Mouse (Mus musculus) embryonic facial prominence, embryonic 15.5 days (tissue): ENCODE measurements around the gene Sult6b2. TPM values are rescaled to one million over a fixed set of nuclear protein-coding genes. Genes with fewer than 3 reads are reported as not detected.

Experiments used
- ATAC-seq: fragments of 200-750 bp; cut with Nextera tagmentation; 2 replicates; pipeline ENCODE4 v1.8.0; 2017; ENCODE audit warnings: low read depth, moderate TSS enrichment; ENCODE audit not compliant: insufficient number of reproducible peaks, low FRiP score, low TSS enrichment
- H3K27ac ChIP-seq: fragments of 300-500 bp; sonication (generic); replicated peaks from 2 replicates; pipeline ENCODE4 v1.5.1; 2015; ENCODE audit warnings: mild to moderate bottlenecking, inconsistent platforms
- H3K27me3 ChIP-seq: fragments of 300-500 bp; sonication (generic); 2 replicates; pipeline ENCODE4 v1.6.1; 2015; ENCODE audit warnings: inconsistent platforms
- H3K36me3 ChIP-seq: fragments of 300-500 bp; sonication (generic); 2 replicates; pipeline ENCODE4 v1.6.1; 2015; ENCODE audit warnings: mild to moderate bottlenecking, inconsistent platforms
- H3K4me1 ChIP-seq: fragments of 300-500 bp; sonication (generic); 2 replicates; pipeline ENCODE4 v1.6.1; 2015; ENCODE audit warnings: inconsistent platforms
- H3K4me2 ChIP-seq: fragments of 300-500 bp; sonication (generic); replicated peaks from 2 replicates; pipeline ENCODE4 v1.6.1; 2015; ENCODE audit warnings: mild to moderate bottlenecking, inconsistent platforms
- H3K4me3 ChIP-seq: fragments of 300-500 bp; sonication (generic); replicated peaks from 2 replicates; pipeline ENCODE4 v1.5.1; 2015; ENCODE audit warnings: mild to moderate bottlenecking, inconsistent platforms
- H3K9ac ChIP-seq: fragments of 300-500 bp; sonication (generic); 2 replicates; pipeline ENCODE4 v1.6.1; 2015; ENCODE audit warnings: inconsistent platforms
- H3K9me3 ChIP-seq: fragments of 300-500 bp; sonication (generic); replicated peaks from 2 replicates; pipeline ENCODE4 v1.6.1; 2016; ENCODE audit warnings: inconsistent platforms
- WGBS: fragments of 180-500 bp; shearing (Covaris S2); methylation state at CpG from one replicate; pipeline ENCODE4 v1.1.7; 2015; 5-methylcytosine and 5-hydroxymethylcytosine counted together
- polyA plus RNA-seq: library from polyadenylated mRNA; unstranded; fragments of >200 nt; fragmentation: Nextera tagmentation; extraction: Ambion mirVana; gene quantifications from 2 replicates; pipeline ENCODE4 v1.2.1, GENCODE M21; 2015

The Sult6b2 gene
- polyA plus RNA-seq, 1 experiment from 2014 or later = not detected

- Histone ChIP-seq H3K4me3 (no peak overlapping the region), H3K4me1 (no peaks in the 10 kb centered on the region), H3K27me3 (no peaks in the 10 kb centered on the region), H3K36me3 (no peaks in the 10 kb centered on the region), H3K4me2 (no peak overlapping the region), H3K9ac (no peak overlapping the region), H3K9me3 (no peaks in the 10 kb centered on the region), H3K27ac (no peak overlapping the region)
- WGBS = 74% methylated on average over 4 of the region's 4 CpGs
- no peak for ATAC-seq
These were observed 30.6 kb upstream of the Sult6b2 start for GRCm38 (mm10) chr6:142834911-142835310.

- Histone ChIP-seq H3K4me3 (no peak overlapping the region), H3K27ac (no peak overlapping the region), H3K36me3 (no peaks in the 10 kb centered on the region), H3K9me3 (no peaks in the 10 kb centered on the region), H3K9ac (no peak overlapping the region), H3K4me1 (no peaks in the 10 kb centered on the region), H3K4me2 (no peak overlapping the region), H3K27me3 (no peaks in the 10 kb centered on the region)
- 82% methylated on average over 3 of the region's 3 CpGs for WGBS
- no peak for ATAC-seq
These were observed 27.4 kb upstream of the Sult6b2 start for GRCm38 (mm10) chr6:142831706-142832105.

- Histone ChIP-seq H3K27me3 (no peaks in the 10 kb centered on the region), H3K4me3 (no peak overlapping the region), H3K27ac (no peak overlapping the region), H3K9ac (no peak overlapping the region), H3K36me3 (no peaks in the 10 kb centered on the region), H3K9me3 (no peaks in the 10 kb centered on the region), H3K4me2 (no peak overlapping the region), H3K4me1 (no peaks in the 10 kb centered on the region)
- ATAC-seq = no peak
- WGBS = 38% methylated on average over 8 of the region's 8 CpGs
These were observed 26.9 kb upstream of the Sult6b2 start for GRCm38 (mm10) chr6:142831243-142831642.

GRCm38 (mm10) chr6:142830221-142830620 is 25.9 kb upstream of the Sult6b2 start:
- Histone ChIP-seq H3K4me1 (no peaks in the 10 kb centered on the region), H3K9me3 (no peaks in the 10 kb centered on the region)
- 97% methylated on average over 3 of the region's 3 CpGs for WGBS

GRCm38 (mm10) chr6:142825449-142825848 is 21.1 kb upstream of the Sult6b2 start:
- 73% methylated on average over 5 of the region's 5 CpGs for WGBS
- Histone ChIP-seq H3K36me3 (no peaks in the 10 kb centered on the region), H3K4me1 (no peaks in the 10 kb centered on the region), H3K4me3 (no peak overlapping the region), H3K4me2 (no peak overlapping the region), H3K27ac (no peak overlapping the region), H3K9me3 (no peaks in the 10 kb centered on the region), H3K9ac (no peak overlapping the region), H3K27me3 (no peaks in the 10 kb centered on the region)
- no peak for ATAC-seq

More at GRCm38 (mm10) chr6:142830221-142830620, 25.9 kb upstream of the Sult6b2 start:
- no peak overlapping the region for H3K27ac ChIP-seq
- no peaks in the 10 kb centered on the region for H3K36me3 ChIP-seq
- no peak overlapping the region for H3K4me3 ChIP-seq
- no peak overlapping the region for H3K4me2 ChIP-seq
- H3K9ac ChIP-seq = no peak overlapping the region
- no peak for ATAC-seq
- H3K27me3 ChIP-seq = no peaks in the 10 kb centered on the region

- WGBS = 85% methylated on average over 5 of the region's 5 CpGs
These were observed 18.9 kb upstream of the Sult6b2 start for GRCm38 (mm10) chr6:142823008-142823787.

GRCm38 (mm10) chr6:142818306-142818705 is 14.0 kb upstream of the Sult6b2 start:
- H3K9me3 ChIP-seq = no peaks in the 10 kb centered on the region
- H3K27me3 ChIP-seq = no peaks in the 10 kb centered on the region
- H3K27ac ChIP-seq = no peak overlapping the region
- H3K4me1 ChIP-seq = no peaks in the 10 kb centered on the region; the same call in 1 of the 2 replicates
- no peak overlapping the region for H3K9ac ChIP-seq
- no peaks in the 10 kb centered on the region for H3K36me3 ChIP-seq
- H3K4me3 ChIP-seq = no peak overlapping the region
- no peak overlapping the region for H3K4me2 ChIP-seq
- 93% methylated on average over 10 of the region's 10 CpGs for WGBS
- ATAC-seq = no peak

More at GRCm38 (mm10) chr6:142823008-142823787, 18.9 kb upstream of the Sult6b2 start:
- H3K27me3 ChIP-seq = no peaks in the 10 kb centered on the region
- H3K4me3 ChIP-seq = no peak overlapping the region
- no peaks in the 10 kb centered on the region for H3K9me3 ChIP-seq
- no peaks in the 10 kb centered on the region for H3K36me3 ChIP-seq
- H3K9ac ChIP-seq = no peak overlapping the region
- ATAC-seq = no peak
- H3K27ac ChIP-seq = no peak overlapping the region
- H3K4me1 ChIP-seq = no peaks in the 10 kb centered on the region
- H3K4me2 ChIP-seq = no peak overlapping the region

- 67% methylated on average over 3 of the region's 3 CpGs for WGBS
- Histone ChIP-seq H3K4me2 (no peak overlapping the region), H3K36me3 (no peaks in the 10 kb centered on the region), H3K27me3 (no peaks in the 10 kb centered on the region), H3K9ac (no peak overlapping the region), H3K4me1 (no peaks in the 10 kb centered on the region; the same call in 1 of the 2 replicates), H3K9me3 (no peaks in the 10 kb centered on the region), H3K4me3 (no peak overlapping the region), H3K27ac (no peak overlapping the region)
- ATAC-seq = no peak
These were observed 11.2 kb upstream of the Sult6b2 start for GRCm38 (mm10) chr6:142815513-142815912.

GRCm38 (mm10) chr6:142814495-142814921 is 10.2 kb upstream of the Sult6b2 start:
- peak overlapping the region; percentile 56 for H3K4me2 ChIP-seq
- no peak overlapping the region for H3K9ac ChIP-seq
- WGBS = 3% methylated on average over 15 of the region's 15 CpGs
- H3K4me3 ChIP-seq = peak overlapping the region; percentile 43
- H3K27me3 ChIP-seq = no peaks in the 10 kb centered on the region
- H3K4me1 ChIP-seq = no peaks in the 10 kb centered on the region; the same call in 1 of the 2 replicates
- peak; percentile 59; the same call in 1 of the 2 replicates for ATAC-seq
- H3K36me3 ChIP-seq = no peaks in the 10 kb centered on the region
- H3K27ac ChIP-seq = no peak overlapping the region
- no peaks in the 10 kb centered on the region for H3K9me3 ChIP-seq

GRCm38 (mm10) chr6:142814011-142814410 is 9.7 kb upstream of the Sult6b2 start:
- H3K4me3 ChIP-seq = peak overlapping the region; percentile 43; the same call in 1 of the 2 replicates
- 48% methylated on average over 10 of the region's 10 CpGs for WGBS
- no peaks in the 10 kb centered on the region; the same call in 1 of the 2 replicates for H3K4me1 ChIP-seq
- no peaks in the 10 kb centered on the region for H3K9me3 ChIP-seq
- H3K27ac ChIP-seq = no peak overlapping the region
- peak overlapping the region; percentile 56 for H3K4me2 ChIP-seq
- H3K36me3 ChIP-seq = no peaks in the 10 kb centered on the region
- no peaks in the 10 kb centered on the region for H3K27me3 ChIP-seq
- no peak overlapping the region for H3K9ac ChIP-seq
- 0 out of 2 replicates have a peak, but pooled peaks have one; percentile 18 for ATAC-seq

GRCm38 (mm10) chr6:142812969-142813368 is 8.7 kb upstream of the Sult6b2 start:
- H3K27ac ChIP-seq = no peak overlapping the region
- no peaks in the 10 kb centered on the region for H3K9me3 ChIP-seq
- H3K4me3 ChIP-seq = no peak overlapping the region
- ATAC-seq = no peak
- no peak overlapping the region for H3K4me2 ChIP-seq
- no peaks in the 10 kb centered on the region for H3K27me3 ChIP-seq
- no peak overlapping the region for H3K9ac ChIP-seq
- 71% methylated on average over 5 of the region's 5 CpGs for WGBS
- H3K4me1 ChIP-seq = no peaks in the 10 kb centered on the region; the same call in 1 of the 2 replicates
- no peaks in the 10 kb centered on the region for H3K36me3 ChIP-seq
